Mouse (Mus musculus) kidney, postnatal 4 days (tissue): Measurements from ENCODE around the gene Ccpg1.

Experiments
- DNase-seq, 2 experiments: peaks; one replicate each; pipeline ENCODE4 v3.0.0; 2021; ENCODE audit warnings: mixed read lengths in 2 of 2

Ccpg1 gene

DNA sequence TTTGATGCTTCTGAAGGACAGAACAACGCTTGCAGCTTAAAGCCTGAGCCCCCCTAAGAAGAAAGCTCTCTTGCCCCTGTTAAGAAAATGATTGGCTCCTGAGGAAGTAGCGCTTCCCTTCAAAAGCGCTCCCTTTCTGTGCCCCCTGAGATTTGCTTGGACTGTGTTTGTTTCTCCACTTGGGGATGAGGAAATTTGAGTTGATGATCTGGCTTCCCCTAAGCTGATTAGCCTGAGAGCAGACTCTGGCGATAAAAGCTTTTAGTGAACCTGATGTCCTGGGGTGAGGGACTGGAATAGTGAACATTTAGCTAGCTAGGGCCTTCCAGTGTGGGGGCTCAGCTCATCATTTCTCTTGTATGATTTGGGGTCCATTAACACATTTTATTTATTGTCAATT, 63.7 kb downstream of the Ccpg1 start:
- no peak for DNase-seq

DNA sequence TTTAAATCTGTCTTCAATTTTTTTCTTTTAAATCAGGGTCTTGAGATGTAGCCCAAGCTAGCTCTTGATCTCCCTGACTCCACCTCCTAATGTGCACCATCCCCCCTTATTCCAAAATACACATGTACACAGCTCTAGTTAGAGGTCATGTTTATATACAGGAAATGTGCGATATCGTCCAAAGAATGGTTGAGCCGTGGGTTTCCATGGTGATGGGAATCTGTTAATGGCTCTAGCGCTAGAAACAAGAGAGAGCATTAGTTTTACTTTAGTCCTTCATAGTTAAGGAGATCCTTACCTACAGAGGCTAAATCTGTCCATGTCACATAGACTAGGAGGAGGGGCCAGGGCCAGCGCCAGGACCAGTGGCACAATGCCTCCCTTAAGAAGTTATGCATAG, 64.6 kb downstream of the Ccpg1 start:
- DNase-seq, result no peak

DNA sequence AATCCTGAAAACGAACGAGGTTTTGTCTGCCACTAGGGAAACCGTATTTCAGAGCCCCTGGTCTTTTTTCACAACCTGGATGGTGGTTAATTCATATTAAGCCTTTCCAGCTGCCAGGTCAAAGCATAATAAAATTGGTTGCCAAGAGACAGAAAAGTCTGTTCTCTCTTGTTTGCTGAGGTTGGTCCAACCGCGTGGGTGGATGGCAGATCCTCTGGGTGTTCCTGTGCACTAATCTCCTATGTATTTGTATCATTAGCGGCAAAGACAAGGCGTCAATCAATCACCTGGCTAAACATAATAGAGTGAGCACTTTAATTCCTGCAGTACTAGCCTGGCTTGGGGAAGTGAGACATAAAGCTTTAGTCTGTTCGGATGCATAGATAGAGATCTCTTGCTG, 65.4 kb downstream of the Ccpg1 start:
- no peak for DNase-seq

DNA sequence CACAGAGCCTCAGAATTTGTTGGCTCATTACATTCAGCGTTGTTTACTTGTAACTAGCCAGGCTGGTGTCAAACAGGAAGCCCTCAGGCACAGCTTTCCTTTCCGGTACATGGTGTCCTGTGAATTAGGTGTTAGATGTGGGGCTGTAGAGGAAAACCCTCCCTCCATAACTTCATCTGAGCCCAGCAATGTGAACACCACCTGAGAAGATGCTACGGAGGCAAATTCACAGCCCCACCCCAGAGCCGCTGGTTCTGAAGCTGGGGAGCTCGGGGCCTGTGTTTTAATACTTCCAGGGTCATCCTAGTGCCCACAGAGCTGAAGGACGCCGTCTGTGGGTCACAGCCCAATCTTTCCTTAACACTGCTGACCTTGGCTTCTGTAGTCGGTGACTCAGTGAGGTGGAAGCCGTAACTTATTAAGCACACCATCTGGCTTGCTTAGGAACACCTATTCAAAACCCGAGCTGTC, 70.2 kb downstream of the Ccpg1 start:
- DNase-seq, result no peak

DNA sequence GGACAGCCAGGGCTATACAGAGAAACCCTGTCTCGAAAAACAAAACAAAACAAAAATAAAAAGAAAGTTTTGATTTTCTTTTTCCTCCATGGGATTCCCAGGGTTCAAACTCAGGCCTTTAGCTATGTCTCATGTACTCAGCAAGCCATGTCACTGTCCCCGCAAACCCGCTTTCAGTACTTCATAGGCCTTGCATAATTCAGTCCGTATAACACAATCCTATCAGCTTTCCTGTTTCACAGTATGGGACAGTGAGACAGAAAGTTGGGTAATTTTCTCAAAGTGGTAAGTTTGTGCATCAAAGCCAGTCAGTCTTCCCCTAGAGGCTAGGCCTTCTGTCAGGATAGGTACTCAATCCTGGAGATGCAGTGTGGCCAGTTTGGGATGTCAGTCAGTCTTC, 74.0 kb downstream of the Ccpg1 start:
- DNase-seq, result no peak

DNA sequence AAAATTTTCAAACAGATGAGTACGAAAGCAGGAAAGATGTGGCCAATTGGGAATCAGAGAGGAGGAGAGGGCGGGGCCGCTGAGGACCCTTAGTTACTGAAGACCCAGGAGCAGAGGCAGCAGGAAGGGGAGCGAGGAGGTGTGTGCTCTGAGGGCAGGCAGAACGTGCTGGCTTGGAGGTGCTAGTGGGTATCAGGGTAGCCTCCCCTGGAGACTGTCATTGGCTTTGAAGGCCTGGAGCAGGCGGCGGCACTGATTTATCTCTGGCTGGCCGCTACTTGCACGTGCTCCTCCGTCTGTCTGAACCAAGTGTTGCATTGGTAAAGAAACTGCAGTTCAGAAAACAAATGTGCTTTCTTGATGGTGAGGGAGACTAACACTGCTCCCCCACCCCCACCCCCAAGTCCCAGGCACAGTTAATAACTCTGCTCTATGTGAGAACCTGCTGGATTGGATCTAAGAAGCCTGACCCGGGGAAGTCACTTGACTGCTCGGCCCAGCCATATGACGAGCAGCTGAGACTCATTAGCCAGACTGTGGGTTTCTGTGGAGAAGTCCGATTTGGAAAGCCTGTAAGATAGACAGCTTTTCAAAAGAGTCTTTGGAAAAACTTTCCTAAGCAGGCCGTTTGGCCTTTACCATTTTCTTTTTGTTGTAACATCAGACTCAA, 78.5 kb downstream of the Ccpg1 start:
- peak; percentile 37 to 59 for DNase-seq
